Mouse (Mus musculus) adrenal gland, postnatal 25 days (tissue): ENCODE data around the gene Ntn5. TPM values are rescaled to one million over a fixed set of nuclear protein-coding genes. Genes with fewer than 3 reads are reported as not detected.
"Not testable (repeated sequence)": the region's sequence is repeated elsewhere in the genome, so short reads cannot be mapped to it uniquely, and the experiment has no call there.

Source experiments
- DNase-seq: peaks from one replicate; pipeline ENCODE4 v3.0.0; 2021; ENCODE audit warnings: mixed read lengths
- total RNA-seq: library from RNA; stranded (reverse); gene quantifications from 2 replicates; pipeline ENCODE4 v1.2.3, GENCODE M21; 2021

Gene Ntn5
- total RNA-seq, 1 experiment from 2014 or later: not detected

DNA sequence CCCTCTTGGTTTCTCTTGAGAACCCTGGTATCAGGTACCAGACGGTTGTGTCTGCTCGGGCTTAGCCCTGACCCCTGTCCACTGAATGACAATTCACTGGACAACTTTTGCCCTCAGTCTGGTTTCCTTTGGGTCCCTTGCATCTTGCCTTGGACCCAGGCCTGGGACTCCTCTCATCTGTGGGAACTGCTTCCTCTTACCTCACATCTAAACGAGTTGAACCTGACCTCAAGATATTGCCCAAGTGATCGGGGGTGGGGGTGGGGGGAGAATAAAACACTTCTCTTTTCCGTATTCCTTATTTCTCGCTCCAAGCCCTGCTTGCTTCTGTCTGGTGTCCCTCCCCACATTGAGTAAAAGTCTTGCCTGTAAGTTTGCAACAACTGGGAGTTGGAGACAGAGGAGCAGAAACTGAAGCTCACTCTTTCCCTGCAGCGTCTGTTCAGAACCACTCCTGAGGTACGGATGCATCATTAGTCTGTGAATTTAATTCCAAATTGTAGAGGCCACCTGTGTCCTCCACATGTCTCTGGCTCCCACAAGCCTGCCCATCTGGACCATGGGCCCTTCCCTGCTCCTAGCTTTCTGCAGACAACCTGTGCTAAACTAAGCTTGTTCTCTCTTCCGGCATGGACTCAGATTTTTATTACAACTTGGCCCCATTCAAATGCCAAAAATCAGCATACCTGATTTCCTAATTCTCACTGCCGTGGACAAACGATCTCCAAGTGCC, 22.9 kb upstream of the Ntn5 start:
- no peak for DNase-seq

DNA sequence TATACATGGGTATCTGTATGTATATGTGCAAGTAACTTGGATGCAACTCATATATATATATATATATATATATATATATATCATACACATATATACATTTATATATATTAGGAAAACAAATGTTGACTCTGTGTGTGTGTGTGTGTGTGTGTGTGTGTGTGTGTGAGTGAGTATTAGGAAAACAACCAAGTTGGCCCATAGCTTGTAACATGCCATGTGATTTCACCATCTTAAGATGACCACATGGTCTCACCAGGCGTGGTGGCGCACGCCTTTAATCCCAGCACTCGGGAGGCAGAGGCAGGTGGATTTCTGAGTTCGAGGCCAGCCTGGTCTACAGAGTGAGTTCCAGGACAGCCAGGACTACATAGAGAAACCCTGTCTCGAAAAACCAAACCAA, 22.1 kb upstream of the Ntn5 start:
- DNase-seq: not testable (repeated sequence)

DNA sequence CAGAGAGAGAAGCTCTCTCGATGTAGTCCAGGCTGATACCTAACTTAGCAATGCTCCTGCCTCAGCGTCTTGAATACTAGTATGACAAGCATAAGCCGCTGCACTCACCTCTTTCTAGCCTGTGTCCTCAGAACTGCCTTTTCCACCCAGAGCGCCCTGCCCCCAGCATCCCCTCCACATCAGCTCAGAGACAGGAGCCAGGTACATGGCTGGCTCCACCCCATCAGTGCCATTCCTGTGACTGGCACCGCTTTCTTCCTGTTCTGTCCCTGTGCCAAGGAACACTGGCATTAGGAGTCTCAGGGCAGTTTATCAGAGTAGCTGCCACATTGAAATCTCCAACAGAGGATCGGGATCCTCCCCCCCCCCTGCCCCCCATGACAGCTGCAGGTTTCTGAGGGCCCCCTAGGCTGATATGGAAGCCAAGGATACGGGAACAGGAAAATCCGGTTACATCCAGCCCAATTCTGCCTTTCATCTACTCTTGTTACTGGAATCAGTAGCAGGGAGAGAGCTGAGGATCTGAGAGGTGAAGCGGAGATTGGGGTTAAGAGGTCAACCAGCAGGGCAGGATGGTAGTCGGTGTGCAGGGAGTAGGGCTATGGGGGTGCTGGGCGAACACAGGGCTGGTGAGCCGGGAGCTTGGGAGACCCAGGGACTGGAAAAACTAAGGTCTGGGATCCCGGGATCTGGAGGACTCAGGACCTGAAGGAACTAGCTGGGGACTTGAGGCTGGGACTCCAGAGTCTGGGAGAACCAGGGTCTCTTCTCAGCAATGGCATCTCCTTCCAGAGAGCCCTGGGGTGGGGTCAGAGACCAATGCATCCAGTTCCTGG, 18.3 kb upstream of the Ntn5 start:
- DNase-seq: no peak

DNA sequence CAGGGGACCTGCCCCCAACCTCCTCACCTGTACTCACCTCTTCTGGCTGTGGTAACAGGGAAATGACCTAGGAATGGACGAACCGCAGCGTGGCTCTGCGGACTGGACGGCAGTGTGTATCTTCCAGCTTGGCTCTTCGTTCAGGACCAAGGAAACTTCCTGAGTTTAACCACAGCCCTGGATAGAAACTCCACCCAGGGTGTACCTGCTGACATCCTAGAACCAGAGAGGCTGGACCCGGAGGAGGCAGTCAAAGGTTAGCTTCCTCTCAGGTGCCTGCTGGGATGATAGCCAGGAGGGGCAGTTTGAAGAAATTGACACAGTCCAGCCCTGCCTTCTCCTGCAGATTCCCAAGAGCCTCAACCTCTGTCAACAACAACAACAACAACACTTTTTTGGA, 17.7 kb upstream of the Ntn5 start, which contains the start of gene Fut2:
TSS of gene Fut2 (minus strand) at position 234 of the 400 bp plus-strand sequence.
- DNase-seq: no peak

DNA sequence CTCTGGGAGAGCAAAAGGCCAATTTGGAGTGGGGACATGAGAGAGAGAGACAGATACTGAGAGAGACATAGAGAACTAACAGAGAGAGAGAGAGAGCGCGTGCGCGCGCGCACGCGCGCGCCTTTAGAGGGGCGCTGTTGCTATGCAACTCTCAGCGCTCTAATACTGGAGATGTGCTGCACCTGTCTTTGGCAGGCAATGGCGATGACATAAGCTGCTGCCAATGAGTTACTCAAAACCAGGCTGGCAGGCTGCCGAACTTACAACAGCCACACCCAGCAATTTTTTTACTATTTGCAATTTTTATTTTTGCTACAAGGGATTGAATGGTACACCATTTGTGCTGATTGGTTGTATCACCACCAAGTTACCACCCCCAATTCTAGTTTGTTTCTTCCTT, 16.1 kb upstream of the Ntn5 start:
- DNase-seq: no peak

DNA sequence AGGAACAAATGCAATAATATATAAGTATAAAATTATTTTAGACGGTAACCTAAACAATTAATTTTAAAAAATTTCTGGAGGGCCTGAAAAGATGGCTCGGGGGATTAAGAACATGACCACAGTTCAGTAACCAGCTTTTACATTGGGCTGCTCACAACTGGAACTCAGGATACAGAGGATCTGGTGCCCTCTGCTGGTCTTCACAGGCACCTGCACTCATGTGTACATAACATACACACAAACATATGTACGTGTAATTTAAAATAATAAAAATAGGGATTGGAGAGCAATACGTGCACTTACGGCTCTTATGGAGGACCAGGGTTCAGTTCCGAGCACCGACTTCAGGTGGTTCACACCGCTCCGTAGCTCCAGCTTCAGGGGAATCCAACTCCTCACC, 14.9 kb upstream of the Ntn5 start:
- DNase-seq: no peak

DNA sequence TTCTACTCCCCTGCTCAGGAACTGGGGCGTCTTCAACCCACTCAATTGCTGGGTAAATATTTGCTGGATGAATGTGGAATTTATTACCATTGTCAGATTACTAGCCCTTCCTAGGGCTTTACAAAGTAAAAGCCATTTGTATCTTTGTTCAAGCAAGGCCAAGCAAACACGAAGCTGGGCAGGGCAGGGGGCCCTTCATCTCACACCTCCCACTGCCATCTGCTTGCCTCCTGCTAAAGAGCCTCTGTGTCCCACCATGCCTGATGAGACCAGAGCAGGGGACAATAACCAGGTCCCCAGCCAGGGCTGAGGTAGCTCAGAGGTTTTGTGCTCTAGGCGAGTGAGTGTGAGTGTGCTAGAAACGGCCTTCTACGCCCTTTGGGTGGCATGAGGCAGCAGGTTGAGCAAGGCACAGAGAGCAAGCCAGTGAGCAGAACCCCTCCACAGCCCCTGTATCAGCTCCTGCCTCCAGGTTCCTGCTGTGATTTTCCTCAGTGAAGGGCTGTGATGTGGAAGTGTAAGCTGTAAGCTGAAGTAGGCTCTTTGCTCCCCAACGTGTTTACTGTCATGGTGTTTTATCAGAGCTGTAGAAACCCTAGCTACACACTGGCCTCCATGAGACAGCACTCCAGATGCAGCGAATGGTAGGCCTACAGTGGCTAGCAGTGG, 6.1 kb upstream of the Ntn5 start:
- no peak for DNase-seq

DNA sequence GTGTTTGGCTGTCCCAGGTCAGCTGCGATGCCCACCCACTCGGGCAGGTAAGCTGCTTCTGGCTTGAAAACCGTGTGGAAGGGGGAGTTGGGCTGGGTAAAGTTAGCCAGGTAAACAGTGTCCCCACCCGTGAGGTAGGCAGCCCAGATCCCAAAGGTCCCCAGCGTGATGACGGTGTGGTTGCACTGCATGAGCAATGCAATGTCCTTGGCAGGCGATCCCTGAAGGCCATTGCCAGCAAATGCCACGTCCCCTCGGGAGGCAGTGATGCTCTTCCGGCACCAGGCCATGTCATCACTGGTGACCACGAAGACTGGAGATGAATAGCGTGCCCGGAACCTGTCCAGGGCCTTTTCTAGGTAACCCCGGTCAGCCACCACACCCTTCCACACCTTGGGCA, 5.3 kb upstream of the Ntn5 start:
- peak; percentile 62 for DNase-seq

DNA sequence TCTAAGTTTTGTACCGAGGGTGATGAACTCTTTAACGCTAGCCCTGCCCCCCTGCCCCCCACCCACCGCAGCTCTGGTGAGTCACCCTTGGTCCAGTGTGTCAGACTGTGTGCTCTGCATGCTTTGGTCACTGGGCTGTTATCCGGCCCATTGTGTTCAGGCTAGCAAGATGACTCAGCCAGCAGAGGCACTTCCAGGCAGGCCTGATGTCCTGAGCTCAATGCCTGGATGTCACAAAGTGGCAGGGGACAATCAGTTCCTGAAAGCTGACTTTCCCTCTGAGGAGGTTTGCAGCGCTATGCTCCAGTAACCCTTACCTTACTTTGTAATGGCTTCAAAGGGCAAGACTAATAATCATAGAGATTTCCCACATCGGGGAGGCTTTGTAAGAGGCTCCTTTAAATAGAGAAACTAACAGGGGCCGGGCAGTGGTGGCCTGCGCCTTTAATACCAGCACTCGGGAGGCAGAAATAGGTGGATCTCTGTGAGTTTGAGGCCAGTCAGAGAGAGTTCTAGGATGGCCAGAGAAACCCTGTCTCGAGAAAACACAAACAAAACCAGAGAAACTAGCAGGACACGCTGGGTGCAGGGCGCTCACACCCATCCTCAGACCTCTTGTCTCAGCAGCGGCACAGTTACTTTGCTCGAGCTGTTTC, 3.7 kb upstream of the Ntn5 start:
- DNase-seq: peak; percentile 56

DNA sequence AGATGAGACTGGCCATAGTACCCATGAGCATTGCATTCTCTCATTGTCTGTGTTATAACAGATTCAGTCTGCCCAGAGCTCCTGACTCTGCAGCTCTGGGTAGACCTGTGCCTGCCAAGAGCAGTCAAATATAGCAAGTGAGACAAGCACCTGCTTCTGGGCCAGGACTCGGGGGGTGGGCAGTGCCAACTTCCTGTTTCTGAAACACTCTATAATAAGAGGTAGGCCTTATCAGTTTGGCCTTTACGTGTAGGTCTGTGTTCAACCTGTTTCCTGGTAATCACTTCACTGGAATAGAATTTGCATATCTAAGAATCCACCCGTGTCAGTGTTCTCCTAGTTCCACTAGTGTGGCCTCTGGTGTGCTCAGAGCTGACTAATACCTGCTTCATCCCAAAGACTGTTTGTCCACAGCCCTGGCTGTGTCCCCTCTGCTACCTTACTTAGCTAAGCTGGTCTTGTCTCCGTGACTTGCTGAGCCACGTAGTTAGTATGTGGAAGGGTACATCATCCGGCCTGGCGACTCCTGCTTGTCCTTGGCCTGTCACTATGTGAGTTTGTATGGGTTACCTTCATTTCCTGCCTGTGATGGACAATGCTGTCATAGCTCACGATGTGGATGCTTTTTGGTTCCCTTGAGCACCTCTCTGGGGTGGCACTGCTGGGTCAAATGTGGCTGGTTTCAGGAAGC, 2.6 kb upstream of the Ntn5 start:
- DNase-seq: no peak

DNA sequence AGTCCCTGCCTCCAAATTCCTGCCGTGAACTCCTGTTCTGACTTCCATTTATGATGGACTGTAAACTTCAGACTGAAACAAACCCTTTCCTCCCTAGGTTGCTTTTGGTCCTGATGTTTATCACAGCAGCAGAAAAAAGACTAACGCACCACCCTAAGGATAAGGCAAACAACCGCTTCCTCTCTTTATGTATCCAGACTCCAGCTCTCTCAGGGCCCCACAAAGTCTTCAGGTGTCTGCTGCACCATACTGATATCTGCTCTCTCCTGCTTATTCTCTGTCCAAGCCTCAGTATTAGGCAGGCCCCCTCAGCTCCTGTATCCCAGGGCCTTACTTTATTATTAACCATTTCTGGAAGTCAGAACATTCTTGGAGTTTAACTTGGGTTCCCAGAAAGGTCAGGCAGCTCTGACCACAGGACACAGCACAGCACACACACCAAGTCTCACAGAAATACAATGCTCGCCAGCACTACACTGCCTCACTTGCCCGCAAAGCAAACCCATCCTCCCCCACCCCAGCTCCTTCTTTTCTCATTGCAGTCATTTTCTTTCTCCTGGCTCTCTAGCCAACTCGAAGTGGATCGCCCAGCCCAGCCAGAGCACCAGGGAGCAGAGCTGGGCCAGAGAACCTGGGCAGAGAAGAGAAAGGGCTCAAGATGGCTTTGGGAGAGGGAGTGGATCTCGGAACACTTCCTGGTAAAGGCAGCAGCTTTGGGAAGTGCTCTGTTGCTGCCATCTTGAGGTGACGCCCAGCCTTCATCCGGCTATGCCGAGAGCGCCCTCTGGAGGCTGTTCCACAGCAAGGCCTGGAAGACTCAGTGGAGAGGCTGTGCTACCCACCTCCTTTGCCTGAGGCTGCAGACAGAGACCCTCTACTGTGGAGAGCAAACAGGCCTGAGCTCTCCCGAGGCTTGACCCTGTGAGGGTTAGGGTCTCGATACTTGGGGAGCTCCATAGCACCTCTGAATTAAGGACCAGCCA, 1.4 kb upstream of the Ntn5 start:
- peak; percentile 90 for DNase-seq

DNA sequence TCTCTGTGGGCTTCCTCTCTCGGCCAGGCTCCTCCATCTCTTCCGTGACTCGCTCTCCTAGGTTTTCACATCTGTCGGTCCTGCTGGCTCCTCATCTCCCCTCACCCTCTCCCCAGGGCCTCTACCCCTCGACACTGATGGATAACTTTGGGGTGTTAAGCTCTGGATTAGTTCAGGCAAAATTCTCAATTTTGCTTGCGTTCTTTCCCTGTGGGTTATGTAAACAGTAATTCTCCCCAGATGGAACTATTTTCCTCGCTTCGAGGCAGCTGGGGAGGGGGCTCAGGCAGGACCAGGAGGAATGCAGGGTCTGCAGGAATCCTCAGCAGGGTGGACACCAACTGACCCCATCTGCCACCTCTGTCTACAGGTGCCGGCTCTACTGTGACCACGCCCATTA, 2.0 kb downstream of the Ntn5 start:
- DNase-seq: no peak

DNA sequence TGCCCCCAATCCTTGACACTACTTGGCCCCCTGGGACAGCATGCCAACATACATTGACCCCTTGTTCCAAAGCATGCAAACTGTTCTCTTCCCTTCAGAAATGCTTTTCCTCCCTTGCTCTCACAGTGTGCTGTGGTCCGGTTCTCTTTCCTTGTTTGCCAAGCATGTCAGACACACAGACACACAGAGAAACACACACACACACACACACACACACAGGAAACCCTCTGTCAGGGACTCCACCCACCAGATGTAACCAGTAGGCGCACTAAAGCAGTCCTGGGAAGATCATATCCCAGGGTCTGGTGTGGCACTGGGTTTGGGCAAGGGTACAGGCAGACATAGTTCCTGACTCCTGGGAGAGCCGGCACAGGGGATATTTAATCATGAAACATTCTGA, 3.0 kb downstream of the Ntn5 start:
- no peak for DNase-seq

DNA sequence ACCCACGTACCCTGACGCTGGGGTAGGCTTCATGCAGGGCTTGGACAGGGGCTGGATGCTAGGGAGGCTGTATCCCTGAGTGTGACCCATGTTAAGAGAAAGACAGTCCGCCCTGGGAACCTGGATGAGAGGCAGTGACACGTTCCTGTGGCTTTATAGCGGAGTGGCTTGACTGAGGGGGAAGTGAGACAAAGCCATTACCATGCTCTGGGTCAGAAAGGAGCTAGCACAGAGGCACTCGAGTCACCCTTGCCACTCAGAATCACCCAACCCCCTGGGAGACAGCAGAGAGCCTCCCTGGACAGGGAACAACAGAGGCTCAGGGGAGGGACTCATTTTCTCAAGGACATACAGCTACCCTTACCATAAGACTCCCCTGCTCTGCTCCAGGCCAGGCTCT, 5.3 kb downstream of the Ntn5 start:
- DNase-seq: no peak

DNA sequence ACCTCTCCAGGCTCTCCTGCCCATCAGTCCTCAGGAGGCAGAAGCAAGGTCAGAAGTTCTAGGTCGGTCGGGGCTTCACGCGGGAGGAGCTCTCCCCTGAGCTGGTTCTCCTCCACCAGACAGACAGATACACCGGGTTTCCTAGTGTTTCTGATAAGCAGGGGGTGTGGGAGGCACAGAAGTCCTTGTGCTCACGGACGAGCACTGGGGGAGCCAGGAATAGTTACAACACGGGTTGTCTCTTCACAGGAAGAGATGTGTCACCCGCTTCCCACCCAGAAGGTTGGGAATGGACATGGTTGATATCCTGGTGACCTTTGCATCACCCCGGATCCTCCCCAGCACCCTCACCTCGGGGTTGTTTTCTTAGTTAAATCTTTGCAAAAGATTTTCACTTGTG, 6.0 kb downstream of the Ntn5 start:
- DNase-seq: no peak

DNA sequence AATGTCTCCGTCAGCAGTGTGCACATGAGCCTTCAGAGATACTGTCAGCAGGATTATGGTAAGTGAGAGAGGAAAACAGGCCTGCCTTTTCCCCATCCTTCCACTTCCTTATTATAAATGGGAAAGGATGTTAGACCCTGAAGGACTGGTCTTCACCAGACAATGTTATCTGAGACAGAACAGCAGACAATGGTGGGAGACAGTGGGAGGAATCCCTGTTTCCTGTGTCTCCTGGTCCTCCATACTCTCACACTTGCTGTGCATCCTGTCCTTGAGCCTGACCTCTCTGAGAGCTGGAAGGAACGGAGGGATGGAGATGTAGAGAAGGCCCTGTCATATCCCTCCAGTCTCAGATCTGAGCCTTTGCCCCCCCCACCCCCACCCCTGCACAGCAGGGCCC, 8.5 kb downstream of the Ntn5 start:
- no peak for DNase-seq

DNA sequence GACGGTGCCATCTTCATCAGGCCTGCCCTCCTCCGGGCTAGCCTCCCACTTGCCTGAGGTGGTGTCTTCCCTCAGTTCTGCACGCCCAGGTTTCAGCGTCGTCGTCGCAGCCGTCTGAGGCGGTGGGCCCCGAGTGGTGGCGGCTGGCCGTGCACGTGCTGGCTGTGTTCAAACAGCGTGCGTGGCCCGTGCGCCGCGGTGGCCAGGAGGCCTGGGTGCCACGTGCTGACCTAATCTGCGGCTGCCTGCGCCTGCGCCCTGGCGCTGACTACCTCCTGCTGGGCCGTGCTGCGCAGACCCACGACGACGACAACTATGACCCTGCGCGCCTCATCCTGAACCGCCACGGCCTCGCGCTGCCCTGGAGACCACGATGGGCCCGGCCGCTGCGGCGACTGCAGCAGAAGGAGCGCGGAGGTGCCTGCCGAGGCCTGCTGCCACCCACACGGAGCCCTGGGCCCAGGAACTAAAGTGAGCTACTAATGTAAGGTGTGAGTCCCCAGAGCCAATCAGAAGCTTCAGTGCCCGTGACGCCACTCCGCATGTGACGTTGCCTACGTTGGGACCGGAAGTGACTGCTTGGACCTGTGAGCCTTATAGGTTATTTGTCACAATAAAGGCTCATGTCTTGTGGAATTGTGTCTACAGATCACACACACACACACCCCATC, 10.2 kb downstream of the Ntn5 start, which contains the start of gene Sec1:
TSS of gene Sec1 (minus strand) at position 482 of the 671 bp plus-strand sequence.
- DNase-seq: no peak

DNA sequence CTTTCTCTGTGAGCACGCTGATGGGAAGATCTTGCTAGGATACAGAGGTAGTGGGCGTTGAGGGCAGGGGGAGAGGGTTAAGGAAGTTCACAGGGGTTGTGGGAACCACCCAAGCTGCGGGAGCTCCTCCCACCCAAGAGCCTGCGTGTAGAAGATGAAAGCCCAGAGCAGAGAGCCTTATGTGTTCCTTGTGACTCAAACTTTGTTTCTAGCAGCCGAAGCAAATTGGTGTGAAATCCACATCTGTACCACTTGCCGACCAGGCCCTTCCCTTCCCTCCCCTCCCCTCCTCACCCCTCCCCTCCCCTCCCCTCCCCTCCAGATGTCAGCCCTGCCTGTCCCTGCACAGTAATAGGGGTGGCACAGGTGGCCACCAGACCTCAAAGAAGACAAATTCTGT, 11.3 kb downstream of the Ntn5 start:
- DNase-seq: no peak

DNA sequence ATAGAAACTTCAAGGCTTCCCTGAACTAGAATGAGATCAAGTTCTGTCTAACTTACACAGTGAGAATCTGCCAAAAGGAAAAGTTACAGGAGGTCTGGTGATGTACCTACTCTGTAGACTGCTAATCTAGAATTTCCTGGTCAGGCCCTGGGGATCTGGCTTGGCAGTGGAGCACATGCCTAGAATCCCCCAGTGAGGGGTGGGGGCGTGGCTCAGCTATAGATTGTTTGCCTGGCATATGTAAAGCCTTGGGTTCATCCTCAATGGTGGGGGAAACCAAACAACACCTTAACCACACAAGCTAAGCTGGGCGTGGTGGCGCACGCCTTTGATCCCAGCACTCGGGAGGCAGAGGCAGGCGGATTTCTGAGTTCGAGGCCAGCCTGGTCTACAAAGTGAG, 14.1 kb downstream of the Ntn5 start:
- no peak for DNase-seq

DNA sequence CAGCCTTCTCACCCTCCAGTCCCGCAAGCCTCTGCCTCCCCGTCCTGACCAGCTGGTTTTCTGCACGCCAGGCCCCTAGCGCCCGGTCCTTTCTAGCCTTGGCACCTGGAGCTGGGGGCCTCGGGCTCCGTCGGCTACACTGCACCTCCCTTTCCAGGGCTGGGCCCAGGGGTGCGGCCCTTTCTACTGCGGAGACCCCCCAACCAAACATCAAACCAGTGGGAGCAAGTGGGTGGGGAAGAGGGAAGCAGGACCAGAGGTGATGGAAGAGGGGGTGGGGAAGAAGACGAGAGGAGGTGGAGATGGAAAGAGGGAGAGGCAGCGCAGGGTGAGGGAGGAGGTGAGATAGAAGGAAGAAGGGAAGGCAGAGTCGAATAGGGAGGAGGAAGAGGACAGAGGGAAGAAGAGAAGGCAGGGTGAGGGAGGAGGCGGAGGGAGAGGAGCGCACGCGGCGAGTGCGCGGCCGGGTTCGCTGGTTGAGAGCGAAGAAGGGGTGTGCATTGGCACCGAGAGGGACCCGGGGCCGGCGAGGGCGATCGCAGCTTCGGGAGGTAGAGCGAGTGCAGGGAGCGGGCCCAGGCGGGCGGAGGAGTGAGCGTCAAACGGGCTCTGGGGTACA, 15.8 kb downstream of the Ntn5 start, which contains the start of gene Car11:
TSS of gene Car11 (plus strand) at position 321 of the 619 bp plus-strand sequence.
- no peak for DNase-seq
